Mouse (Mus musculus) olfactory bulb, adult 2 months (tissue): ENCODE results near the gene Rps3a1.

Source experiments
- CTCF ChIP-seq: fragments of 200-500 bp; IDR thresholded peaks from 2 replicates; pipeline ENCODE4 v1.5.1; 2012; ENCODE audit warnings: low read depth, mild to moderate bottlenecking, low read length, moderate library complexity; ENCODE audit not compliant: insufficient read depth
- POLR2A ChIP-seq: fragments of 200-500 bp; IDR thresholded peaks from 2 replicates; pipeline ENCODE4 v1.6.1; 2012; ENCODE audit warnings: mild to moderate bottlenecking, low read depth, low read length, moderate library complexity; ENCODE audit not compliant: insufficient read depth

DNA sequence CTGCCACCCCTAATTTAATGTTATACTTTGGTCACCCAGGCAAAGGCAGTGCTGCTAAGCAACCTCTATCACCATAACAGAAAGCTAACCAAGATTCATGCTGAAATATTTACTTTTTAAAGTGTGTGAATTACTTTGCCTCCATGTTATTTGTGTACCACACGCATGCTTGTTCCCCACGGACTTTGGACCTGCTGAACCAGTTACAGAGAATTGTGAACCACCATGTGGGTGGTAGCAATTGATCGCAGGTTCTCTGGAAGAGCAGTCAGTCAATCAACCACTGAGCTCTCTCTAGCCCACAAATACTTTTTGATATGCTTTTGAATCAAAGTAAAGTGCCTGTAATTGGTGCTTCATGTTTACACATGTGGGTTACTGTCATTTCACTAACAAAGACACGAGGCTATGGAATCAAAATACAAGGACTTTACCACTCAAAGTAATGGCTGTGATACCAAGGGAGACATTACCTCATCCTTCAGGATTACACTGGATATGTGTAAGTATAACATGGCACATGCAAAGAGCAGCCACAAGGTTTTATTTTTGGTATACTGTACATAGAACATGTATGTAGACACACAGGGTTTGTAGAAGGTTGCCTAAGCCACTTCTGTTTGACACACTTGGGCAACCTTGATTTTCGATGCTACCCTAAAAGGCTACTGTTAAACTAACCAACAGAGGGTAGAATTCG is 7.4 kb downstream of the Rps3a1 start:
- no peak for TF ChIP-seq CTCF
- no peak for TF ChIP-seq POLR2A
